Mouse (Mus musculus) forebrain, embryonic 10.5 days (tissue): ENCODE measurements around the gene Filip1l. TPM values are rescaled to one million over a fixed set of nuclear protein-coding genes. Genes with fewer than 3 reads are reported as not detected.

Experiments
- DNase-seq: peaks from one replicate; pipeline ENCODE4 v3.0.0-alpha.2; 2017; ENCODE audit warnings: low spot score; ENCODE audit errors: extremely low spot score
- H3K27ac ChIP-seq: fragments of 300-500 bp; sonication (generic); 2 replicates; pipeline ENCODE4 v1.5.1; 2016; ENCODE audit warnings: mild to moderate bottlenecking
- H3K27me3 ChIP-seq: fragments of 300-500 bp; sonication (generic); 2 replicates; pipeline ENCODE4 v1.6.1; 2016; ENCODE audit warnings: mild to moderate bottlenecking; ENCODE audit not compliant: poor library complexity, severe bottlenecking
- H3K36me3 ChIP-seq: fragments of 300-500 bp; sonication (generic); replicated peaks from 2 replicates; pipeline ENCODE4 v1.6.1; 2016; ENCODE audit warnings: mild to moderate bottlenecking, moderate library complexity
- H3K4me1 ChIP-seq: fragments of 300-500 bp; sonication (generic); 2 replicates; pipeline ENCODE4 v1.6.1; 2016
- H3K4me3 ChIP-seq: fragments of 300-500 bp; sonication (generic); 2 replicates; pipeline ENCODE4 v1.5.1; 2016; ENCODE audit warnings: mild to moderate bottlenecking, moderate library complexity
- H3K9me3 ChIP-seq: fragments of 300-500 bp; sonication (generic); 2 replicates; pipeline ENCODE4 v1.6.1; 2016; ENCODE audit warnings: mild to moderate bottlenecking, moderate library complexity
- WGBS: fragments of 180-500 bp; shearing (Covaris S2); methylation state at CpG from one replicate; pipeline ENCODE4 v1.1.7; 2016; 5-methylcytosine and 5-hydroxymethylcytosine counted together
- polyA plus RNA-seq: library from polyadenylated mRNA; unstranded; fragments of >200 nt; fragmentation: Nextera tagmentation; extraction: Ambion mirVana; gene quantifications from 2 replicates; pipeline ENCODE4 v1.2.1, GENCODE M21; 2016

Gene Filip1l
- polyA plus RNA-seq, 1 experiment from 2014 or later: 6.7 TPM

DNA sequence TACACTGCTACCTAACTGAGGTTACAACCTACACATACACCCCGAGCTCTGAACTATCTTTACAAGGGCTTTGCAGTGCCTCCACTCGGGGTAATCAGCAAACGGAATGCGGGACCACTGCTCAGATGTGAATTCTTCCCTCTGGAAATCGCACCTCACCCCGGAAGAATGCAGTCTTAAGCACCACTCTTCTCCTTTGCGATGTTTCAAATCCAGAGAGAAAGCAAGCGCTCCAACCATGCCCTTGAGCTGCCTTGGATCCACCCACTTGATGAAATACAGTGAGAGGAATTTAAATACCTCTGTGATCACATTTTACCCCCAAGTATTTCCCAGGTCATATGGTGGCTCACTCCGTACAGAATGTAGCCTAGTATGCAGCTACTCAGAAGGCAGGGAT lies 64.1 kb downstream of the Filip1l start:
- no peaks in the 10 kb centered on the region for H3K9me3 ChIP-seq
- DNase-seq: no peak
- H3K27ac ChIP-seq: no peak overlapping the region
- 90% methylated on average over 9 of the region's 9 CpGs for WGBS
- no peaks in the 10 kb centered on the region for H3K4me1 ChIP-seq
- H3K36me3 ChIP-seq: no peaks in the 10 kb centered on the region
- no peaks in the 10 kb centered on the region for H3K27me3 ChIP-seq
- H3K4me3 ChIP-seq: no peak overlapping the region

DNA sequence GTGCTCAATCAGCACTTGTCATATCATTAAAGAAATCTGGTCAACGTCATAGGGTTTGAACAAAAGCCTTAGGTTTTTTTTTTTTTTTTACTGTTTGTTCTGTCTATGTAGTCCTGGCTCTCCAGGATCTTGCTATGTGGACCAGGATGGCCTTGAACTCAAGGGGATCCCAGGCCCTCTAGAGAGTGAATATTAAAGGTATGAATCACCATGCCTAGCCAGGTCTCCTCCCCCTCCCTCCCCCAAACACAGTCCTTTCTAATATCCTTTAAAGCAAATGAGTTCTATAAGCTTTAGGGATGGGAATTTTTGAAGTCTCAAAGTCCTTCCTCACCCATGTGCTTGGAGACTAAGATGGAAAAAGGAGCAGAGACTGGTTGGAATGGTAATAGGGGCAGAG lies 65.1 kb downstream of the Filip1l start:
- Histone ChIP-seq H3K27me3 (no peaks in the 10 kb centered on the region), H3K4me3 (no peak overlapping the region), H3K36me3 (no peaks in the 10 kb centered on the region), H3K9me3 (no peaks in the 10 kb centered on the region), H3K27ac (no peak overlapping the region), H3K4me1 (peaks cover 2% of the 10 kb centered on the region)
- DNase-seq: no peak
- 85% methylated on average over 1 of the region's 1 CpGs for WGBS

DNA sequence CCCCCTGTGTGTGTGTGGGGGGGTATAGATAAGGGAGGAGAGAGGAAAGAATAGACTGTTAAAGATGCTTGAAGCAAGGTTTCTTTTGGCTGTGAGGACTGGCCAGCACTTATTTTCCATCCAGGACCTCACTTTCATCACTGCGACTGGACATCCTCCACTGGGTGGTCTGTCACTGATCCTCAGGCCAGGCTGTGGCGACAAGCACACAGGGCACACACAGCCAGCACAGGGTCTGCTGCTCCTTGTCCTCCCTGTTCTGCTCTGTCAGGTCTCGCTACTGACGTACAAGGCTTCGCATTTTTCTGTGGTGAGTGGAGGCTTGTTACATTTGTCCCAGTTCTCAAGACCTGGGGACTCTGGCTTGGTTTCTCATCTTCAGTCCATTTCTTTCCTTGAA lies 66.4 kb downstream of the Filip1l start:
- H3K27me3 ChIP-seq: no peaks in the 10 kb centered on the region
- H3K36me3 ChIP-seq: no peaks in the 10 kb centered on the region
- WGBS: 78% methylated on average over 5 of the region's 5 CpGs
- no peak for DNase-seq
- peaks cover 8% of the 10 kb centered on the region for H3K4me1 ChIP-seq
- no peak overlapping the region for H3K27ac ChIP-seq
- no peaks in the 10 kb centered on the region for H3K9me3 ChIP-seq
- no peak overlapping the region for H3K4me3 ChIP-seq

DNA sequence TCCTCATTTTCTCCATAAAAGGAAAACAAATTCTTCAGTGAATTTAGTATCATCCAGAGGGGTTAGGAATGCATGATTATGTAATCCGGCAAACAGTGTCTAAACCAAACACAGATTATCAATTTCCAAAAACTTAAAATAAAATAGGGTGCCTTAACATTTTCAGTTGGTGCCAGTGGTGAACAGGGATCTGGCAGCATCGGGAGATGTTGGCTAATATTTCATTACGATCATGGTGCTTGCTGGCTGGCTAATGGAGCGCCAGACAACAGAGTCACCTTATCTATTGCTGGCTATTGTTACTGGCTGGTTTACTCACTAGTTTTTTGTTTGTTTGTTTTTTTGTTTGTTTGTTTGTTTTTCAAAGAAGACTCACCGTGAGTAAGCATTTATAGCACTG lies 67.0 kb downstream of the Filip1l start:
- no peak for DNase-seq
- Histone ChIP-seq H3K27me3 (no peaks in the 10 kb centered on the region), H3K36me3 (no peaks in the 10 kb centered on the region), H3K9me3 (no peaks in the 10 kb centered on the region), H3K27ac (no peak overlapping the region), H3K4me3 (no peak overlapping the region), H3K4me1 (peaks cover 8% of the 10 kb centered on the region)
- whole genome bisulfite sequencing: 90% methylated on average over 5 of the region's 5 CpGs

DNA sequence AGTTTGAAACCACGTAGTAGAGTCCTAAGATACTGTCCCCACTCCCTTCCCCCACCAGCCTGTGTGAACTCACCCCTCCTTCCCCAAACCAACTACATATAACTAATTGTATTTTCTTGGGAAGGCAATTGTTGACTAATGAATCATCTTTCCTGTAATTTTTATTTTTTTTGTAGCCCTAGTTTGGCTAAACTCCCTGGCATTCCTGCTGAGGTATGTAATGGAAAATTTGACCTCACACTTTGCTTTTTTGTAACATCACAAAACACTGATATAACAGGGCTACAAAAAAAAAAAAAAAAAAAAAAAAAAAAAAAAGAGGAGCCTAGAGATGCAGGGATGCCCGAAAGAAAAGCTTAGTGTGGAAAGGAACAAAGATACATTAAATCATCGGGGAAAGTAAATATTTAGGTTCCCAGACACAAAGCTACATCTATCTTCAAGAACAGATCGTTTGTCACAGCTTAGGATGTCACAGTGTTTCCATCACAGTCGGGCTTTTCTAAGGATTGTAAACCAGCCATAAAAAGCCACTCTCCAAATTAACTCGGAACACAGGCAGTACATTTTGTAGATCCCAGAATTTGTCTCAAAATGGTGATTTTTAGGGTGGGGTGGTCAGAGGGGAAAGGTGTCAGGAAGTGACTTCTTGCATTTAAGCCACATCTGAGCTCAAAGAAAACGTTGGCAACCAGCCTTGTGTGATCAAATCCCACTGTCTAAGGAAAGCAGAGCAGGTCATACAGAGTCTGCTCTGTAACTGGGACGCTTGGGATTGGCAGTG lies 68.1 kb downstream of the Filip1l start:
- DNase-seq: no peak
- Histone ChIP-seq H3K36me3 (no peaks in the 10 kb centered on the region), H3K4me3 (no peak overlapping the region), H3K27me3 (no peaks in the 10 kb centered on the region), H3K4me1 (peaks cover 8% of the 10 kb centered on the region), H3K27ac (no peak overlapping the region), H3K9me3 (no peaks in the 10 kb centered on the region)
- 79% methylated on average over 8 of the region's 8 CpGs for WGBS

DNA sequence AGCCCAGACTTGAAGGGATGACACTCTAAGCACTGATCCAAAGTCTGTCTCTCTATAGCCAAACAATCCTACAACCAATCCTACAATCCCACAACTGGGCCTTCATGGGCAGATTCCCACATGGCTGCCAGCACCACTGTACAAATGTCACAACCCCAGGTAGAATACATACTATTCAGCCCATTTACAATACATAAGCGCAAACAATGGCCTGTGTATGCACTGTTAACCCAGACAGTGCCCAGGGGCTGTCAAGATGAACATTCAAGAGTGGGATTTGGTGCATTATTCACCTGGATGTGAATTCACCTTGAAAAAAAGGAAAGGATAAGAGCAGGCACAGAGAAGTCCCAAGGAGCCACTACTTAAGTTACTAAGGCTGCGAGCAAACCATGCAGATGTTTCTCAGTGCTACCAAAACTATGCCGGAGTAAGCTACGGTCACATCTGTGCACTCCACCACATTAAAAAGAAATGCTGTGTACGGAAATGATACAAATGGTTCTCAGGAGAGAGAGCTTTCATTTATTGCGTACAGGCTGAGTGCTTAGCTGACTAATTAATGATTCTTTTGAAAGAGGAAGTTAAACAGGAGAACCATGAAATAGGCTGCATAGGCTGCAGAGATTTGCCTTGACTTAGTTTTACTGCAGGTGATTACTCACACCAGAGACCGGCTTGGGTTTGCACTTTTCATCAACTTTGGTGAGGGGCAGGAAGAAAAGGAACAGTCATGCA lies 69.0 kb downstream of the Filip1l start:
- WGBS: 92% methylated on average over 7 of the region's 7 CpGs
- no peaks in the 10 kb centered on the region for H3K36me3 ChIP-seq

DNA sequence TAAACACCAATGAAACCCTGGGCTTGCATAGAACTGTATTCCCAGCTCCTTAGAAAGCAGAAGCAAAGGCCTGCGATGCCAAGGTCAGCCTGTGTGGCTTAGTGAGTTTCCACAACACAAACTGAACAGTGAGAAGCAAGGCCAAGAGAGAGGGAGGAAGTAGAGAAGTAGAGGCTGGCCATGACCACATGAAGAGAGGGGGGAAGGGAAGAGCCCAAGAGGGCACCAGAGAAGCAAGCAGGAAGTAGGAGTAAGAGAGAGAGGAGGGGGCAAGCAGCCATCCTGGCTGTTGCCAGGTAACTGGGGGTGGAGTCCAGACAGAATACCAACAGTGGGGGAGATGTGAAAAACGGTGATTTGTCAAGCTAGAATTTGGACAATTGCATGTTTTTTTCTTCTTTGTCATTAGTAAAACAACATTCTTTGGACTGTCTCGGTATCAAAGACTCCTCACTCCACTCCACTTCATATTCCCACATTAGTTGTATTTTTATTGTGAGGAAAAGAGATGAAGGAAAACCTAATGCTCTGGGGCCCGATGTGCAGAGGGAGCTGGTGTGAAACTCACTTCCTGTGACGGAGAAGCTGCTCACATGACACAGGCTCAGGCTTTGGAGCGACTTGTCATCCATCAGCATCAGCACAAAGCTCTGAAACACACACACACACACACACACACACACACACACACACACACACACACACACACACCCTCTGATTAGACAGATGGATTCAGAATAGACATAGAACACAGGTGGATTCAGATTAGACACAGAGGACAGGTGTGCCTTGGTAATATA lies 70.3 kb downstream of the Filip1l start:
- Histone ChIP-seq H3K27ac (no peak overlapping the region), H3K4me1 (peaks cover 13% of the 10 kb centered on the region), H3K4me3 (no peak overlapping the region), H3K36me3 (no peaks in the 10 kb centered on the region), H3K27me3 (no peaks in the 10 kb centered on the region), H3K9me3 (no peaks in the 10 kb centered on the region)
- WGBS: 72% methylated on average over 6 of the region's 6 CpGs
- DNase-seq: no peak

More for the DNA sequence above, 69.0 kb downstream of the Filip1l start:
- DNase-seq: no peak
- H3K27me3 ChIP-seq: no peaks in the 10 kb centered on the region
- H3K27ac ChIP-seq: no peak overlapping the region
- H3K4me3 ChIP-seq: no peak overlapping the region
- H3K9me3 ChIP-seq: no peaks in the 10 kb centered on the region
- H3K4me1 ChIP-seq: peaks cover 12% of the 10 kb centered on the region

DNA sequence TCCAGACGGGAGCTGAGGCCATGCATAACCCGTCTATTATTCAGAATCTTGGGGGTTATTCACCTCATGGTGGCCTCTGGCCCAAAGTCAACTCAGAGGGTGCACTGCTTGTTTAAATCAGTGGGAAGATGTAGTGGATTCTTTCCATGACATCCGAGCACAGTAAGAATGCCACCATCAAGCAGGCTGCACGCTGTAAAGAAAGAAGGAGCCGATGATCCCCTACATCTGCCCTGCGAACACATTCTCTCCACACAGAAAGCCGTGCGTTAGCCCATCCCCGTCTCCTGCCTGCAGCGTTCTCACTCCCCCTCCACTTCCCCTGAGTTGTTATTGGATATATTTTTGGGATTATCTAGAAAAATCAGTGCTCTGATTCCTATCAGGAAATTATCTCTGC lies 73.8 kb downstream of the Filip1l start:
- Histone ChIP-seq H3K4me1 (peaks cover 13% of the 10 kb centered on the region), H3K27me3 (no peaks in the 10 kb centered on the region), H3K4me3 (no peak overlapping the region), H3K36me3 (no peaks in the 10 kb centered on the region), H3K9me3 (no peaks in the 10 kb centered on the region), H3K27ac (no peak overlapping the region)
- DNase-seq: no peak
- whole genome bisulfite sequencing: 89% methylated on average over 10 of the region's 10 CpGs

DNA sequence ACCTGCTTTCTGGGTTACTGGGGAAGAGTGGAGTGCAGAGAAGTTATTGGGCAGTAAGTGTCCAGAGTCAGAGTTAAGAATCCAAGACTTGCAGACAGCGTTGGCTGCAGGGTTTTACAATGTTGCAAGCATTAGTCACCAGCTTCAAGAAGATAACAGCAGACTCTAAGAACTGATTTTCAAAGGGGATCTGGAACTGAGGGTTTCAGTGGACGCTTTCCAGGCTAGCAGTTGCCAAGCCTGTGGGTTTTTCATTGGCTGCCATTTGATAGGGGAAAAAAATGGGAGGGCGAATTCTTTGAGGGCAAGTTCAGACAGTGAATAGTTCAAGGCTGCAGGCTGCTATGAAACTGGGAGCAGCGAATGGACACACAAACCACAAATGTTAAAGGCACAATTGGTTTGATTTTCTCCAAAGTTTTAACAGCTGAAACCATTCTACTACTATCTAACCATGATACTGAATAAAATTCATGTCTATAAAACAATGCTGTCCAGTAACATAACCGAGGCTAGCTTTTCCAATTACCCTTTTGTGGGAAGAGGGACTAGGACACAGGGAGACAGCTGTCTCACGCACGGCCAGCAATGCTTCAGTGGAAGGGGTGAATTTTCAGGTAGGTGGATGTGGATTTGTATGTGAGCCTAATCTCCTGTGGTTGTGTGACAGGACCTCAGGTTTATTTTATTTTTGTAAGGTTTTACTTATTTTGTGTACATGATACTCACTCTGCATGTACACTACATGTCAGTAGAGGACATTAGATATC lies 74.8 kb downstream of the Filip1l start:
- 88% methylated on average over 7 of the region's 7 CpGs for WGBS
- Histone ChIP-seq H3K36me3 (no peaks in the 10 kb centered on the region), H3K4me3 (no peak overlapping the region)

DNA sequence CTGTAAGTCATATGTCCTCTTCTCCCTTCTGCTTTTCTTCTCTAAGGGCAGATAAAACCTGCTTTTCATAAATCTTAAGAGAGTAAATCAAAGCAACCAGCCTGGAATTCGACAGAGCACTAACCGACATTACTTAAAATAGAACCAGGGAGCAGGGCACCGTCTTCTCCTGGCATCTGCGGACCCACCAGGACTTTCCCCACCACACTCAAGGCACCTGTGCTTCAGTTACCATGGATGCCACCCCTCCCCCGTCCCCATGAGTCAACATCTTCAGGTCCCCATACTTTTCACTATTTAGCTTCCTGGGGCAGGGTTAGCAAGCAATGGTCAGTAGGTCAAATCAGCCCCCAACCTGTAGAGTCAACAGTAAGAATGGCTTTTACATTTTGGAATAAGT lies 76.1 kb downstream of the Filip1l start:
- DNase-seq: no peak
- Histone ChIP-seq H3K4me3 (no peak overlapping the region), H3K27ac (no peak overlapping the region), H3K9me3 (no peaks in the 10 kb centered on the region), H3K4me1 (peaks cover 5% of the 10 kb centered on the region; the same call in 1 of the 2 replicates), H3K36me3 (no peaks in the 10 kb centered on the region), H3K27me3 (no peaks in the 10 kb centered on the region)
- WGBS: 98% methylated on average over 5 of the region's 5 CpGs

More for the DNA sequence above, 74.8 kb downstream of the Filip1l start:
- Histone ChIP-seq H3K27ac (no peak overlapping the region), H3K27me3 (no peaks in the 10 kb centered on the region), H3K4me1 (peaks cover 13% of the 10 kb centered on the region), H3K9me3 (no peaks in the 10 kb centered on the region)
- DNase-seq: no peak

DNA sequence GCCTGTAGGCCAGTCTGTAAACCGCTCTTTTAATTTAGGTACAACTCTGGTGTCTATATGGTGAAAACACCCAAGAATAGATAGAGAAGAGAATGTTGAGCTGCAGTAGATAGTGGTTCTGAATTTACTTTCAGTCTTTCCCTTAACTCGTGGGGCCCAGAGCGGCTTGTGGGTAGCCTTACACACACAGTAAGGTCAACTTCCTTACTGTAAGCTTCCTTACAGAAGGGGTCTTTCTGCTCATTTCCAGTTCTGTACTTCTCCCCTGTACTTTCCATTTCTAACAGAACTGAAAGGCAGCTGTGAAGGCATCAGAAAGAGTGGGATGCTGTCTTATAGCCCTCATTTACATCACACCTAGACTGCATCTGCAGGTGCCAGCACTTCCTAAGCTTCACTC lies 78.4 kb downstream of the Filip1l start:
- Histone ChIP-seq H3K27ac (no peak overlapping the region), H3K4me1 (peaks cover 5% of the 10 kb centered on the region; the same call in 1 of the 2 replicates), H3K36me3 (no peaks in the 10 kb centered on the region), H3K27me3 (no peaks in the 10 kb centered on the region), H3K9me3 (no peaks in the 10 kb centered on the region), H3K4me3 (no peak overlapping the region)
- WGBS: 95% methylated on average over 3 of the region's 3 CpGs
- no peak for DNase-seq

DNA sequence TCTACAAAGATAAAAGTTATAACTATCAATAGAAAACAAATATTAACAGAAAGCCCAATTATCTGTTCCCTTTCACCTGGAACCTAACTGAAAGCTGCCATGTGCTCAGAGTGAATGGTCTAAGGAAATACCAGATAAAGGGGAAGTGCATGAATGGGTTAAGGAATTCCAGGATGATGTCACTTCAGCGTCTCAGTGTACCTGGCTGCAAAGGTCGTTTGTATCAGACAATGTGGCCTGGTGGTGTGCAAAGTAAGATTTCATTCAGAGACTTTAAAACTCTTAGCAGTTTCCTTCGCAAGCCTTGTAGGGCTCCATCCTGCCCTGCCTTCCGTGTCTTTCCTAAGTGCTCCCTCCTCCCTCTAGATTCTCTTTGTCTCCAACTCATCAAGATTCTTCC lies 80.3 kb downstream of the Filip1l start:
- Histone ChIP-seq H3K4me3 (no peak overlapping the region), H3K36me3 (no peaks in the 10 kb centered on the region), H3K27ac (no peak overlapping the region), H3K9me3 (no peaks in the 10 kb centered on the region), H3K4me1 (peaks cover 10% of the 10 kb centered on the region), H3K27me3 (no peaks in the 10 kb centered on the region)
- 84% methylated on average over 4 of the region's 4 CpGs for WGBS
- no peak for DNase-seq
